Mouse (Mus musculus): ENCODE measurements around the gene Ap4m1.

Ap4m1 gene

DNA sequence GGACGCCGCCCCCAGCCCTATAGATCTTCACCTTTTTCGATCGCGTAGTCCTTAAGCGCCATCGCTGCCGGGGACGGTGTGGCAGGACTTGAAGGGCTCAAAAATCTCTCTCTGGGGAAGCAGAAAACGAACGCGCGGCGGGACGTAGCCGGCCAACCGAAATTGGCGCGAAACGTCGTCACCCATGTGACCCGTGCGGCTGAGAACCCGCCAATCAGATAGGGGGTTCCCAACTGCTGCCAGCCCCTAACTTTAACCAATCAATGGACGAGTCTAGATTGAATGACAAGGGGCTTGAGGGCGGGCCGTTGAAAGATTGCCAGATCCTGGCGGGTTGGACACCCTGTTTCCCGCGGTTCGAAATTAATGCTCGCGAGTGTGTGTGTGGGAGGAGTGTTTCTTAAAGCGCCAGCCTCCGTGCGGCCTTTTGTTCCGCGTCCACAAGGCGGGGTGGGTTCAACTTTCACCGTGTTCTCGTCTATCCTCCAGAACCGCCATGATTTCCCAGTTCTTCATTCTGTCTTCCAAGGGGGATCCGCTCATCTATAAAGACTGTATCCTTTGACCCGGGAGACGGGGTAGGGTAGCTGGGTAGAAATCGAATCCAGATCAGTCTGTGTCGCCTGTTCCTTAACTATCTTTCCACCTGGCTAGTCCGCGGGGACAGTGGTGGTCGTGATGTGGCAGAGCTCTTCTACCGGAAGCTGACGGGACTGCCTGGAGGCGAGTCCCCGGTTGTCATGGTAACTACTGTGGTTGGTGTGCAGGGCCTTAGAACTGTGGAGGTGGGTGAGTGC, at the start of gene Ap4m1, which contains the start of gene Mcm7:
Gene Ap4m1 (plus strand): TSS at position 308 of the 797 bp plus-strand sequence.
Gene Mcm7 (minus strand): TSS at position 728 of the 797 bp plus-strand sequence.
- peak; percentile 86 to 90 for DNase-seq (ENCODE audit: low spot score in 2 of 2)

DNA sequence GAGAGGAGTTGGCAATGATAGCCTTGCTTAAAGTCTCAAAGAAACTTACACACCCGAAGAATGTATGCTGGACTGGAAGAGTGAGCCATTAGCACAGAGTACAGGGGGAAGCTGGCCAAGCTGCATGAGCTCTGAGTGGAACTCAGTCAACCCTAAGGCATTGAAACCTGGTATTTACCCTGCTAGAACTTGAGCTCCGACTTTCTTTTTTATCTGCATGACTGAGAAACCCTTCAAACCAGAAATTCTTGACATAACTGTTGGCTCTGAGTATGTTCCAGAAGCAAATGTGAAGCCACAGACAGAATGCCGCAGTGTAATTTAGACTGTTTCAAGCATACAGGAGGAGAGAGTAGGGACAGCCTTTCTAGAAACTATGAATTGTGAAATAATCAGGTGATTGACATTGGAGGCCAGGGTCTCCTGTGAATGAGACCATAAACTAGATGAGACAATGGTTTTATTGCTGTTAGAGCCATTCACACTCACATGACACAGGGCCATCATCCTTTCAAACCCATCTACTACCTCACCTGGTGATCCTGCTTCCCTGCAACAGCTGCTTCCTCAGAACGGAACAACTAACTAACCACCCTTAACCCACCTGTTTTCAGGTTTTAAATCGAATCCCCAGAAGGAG, 39.3 kb upstream of the Ap4m1 start:
- no peak for DNase-seq (ENCODE audit: low spot score in 2 of 2)

DNA sequence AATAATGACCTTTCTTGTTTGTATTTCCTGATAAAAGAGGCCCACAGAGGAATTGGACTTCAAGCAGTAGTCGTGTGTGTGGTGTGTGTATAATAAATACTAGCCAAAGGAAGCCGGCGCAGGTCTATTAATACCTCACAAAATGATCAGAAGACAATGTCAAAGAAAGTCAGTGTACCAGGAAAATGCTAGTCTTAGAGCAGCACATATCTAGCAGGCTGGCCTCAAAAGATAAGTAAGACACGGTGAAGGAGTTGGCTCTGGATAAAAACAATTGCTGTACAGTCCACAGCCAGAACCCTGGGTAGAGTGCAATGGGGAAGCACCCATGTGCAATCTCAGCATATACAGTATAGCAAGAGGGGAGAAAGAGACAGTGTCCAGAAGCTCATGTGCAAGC, 34.5 kb upstream of the Ap4m1 start:
- DNase-seq (ENCODE audit: low spot score in 2 of 2) = no peak

DNA sequence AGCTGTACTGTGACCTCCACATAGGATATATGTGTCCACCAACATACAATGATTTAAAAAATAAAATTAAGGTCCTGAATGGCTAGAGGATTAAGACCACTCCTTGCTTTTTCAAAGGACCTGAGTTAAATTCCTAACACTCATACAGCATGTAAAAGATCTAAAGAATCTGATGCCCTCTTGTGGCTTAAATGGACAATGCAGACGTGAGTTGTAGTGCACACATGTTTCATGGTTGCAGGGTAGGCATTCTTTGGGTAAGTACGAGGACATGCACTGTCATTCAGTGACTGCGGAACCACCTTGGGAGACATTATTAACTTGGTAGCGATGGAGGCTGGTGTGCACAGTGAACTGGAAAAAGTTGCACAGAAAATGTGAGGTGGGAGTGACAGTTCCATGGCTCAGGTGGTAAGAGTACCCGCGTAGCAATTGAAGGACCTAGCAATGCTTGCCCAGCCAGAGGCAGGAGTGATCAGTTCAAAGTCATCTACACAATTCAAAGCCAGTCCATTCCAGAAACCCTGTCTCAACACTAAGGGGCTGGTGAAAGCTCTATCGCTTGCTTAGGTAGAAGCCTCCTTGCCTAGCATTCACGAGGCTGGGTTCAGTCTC, 33.8 kb upstream of the Ap4m1 start:
- DNase-seq (ENCODE audit: low spot score in 2 of 2) = peak in 1 of 2 experiments; percentile 42

- DNase-seq (ENCODE audit: low spot score in 2 of 2) = no peak
Measured at GRCm38 (mm10) chr5:138138585-138138984, 33.2 kb upstream of the Ap4m1 start.

- no peak for DNase-seq (ENCODE audit: low spot score in 2 of 2)
Measured at GRCm38 (mm10) chr5:138154390-138154789, 17.4 kb upstream of the Ap4m1 start.

- peak; percentile 79 to 83 for DNase-seq (ENCODE audit: low spot score in 2 of 2)
Measured at GRCm38 (mm10) chr5:138155443-138155976, 16.3 kb upstream of the Ap4m1 start, which contains the start of gene Zfp113. Zfp113 (minus strand) TSS chr5:138155744.

DNA sequence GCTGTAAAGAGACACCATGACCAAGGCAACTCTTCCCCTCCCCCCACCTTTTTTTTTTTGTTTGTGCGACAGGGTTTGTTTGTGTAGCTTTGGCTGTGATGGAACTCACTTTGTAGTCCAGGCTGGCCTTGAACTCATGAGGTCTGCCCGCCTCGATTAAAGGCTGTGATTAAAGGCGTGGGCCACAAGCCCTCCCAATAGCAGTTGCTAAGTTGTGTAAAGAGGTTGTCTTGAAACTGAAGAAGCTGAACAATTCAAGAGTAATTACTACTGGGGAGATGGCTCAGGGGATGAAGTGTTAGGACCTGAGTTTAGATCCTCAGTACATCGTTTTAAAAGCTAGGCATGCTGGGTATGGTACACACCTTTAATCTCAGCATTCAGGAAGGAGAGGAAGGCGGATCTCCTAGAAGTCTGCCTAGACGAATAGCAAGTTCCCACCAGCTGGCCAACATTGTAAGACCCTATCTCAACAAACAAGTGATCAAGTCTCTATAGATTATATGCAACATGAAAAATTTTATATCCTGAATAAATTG, 11.5 kb upstream of the Ap4m1 start:
- DNase-seq (ENCODE audit: low spot score in 2 of 2) = no peak

DNA sequence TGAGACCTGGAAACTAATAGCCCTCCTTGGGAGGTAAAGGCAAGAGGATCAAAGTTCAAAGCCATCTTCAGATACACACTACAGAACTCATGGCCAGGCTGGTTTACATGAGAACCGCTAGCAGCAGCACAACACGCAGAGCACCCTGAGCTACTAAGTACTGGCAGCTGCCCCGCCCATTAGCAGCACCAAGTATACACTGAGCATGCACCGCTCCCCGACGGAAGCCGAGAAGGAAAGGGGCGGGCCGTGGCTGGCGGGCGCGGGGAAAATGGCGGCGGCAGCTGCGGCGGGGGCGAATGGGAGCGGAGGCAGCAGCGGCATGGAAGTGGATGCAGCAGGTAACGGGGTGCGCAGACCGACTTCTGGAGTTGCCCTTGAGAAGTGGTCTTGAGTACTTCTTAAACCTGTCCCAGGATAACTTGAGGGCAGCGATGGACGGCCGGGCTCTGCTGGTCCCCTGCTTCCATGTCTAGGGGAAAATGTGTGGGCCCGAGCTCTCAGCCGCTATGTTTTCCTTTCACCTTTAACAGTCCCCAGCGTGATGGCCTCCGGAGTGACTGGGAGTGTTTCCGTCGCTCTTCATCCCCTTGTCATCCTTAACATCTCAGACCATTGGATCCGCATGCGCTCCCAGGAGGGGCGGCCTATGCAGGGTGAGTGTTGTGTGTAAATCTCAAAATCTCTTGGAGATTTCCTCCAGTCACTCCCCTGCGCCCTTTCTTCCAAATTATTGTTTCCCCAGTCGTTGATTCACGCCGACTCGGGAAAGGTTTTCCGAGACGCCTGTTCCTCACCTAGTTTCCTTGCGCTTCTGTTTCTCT, 10.7 kb upstream of the Ap4m1 start, which contains the start of gene Cops6:
Gene Cops6 (plus strand): TSS at position 230 of the 824 bp plus-strand sequence.
- peak; percentile 91 to 93 for DNase-seq (ENCODE audit: low spot score in 2 of 2)

- DNase-seq (ENCODE audit: low spot score in 2 of 2) = no peak
Measured at GRCm38 (mm10) chr5:138163046-138163445, 8.8 kb upstream of the Ap4m1 start.

- no peak for DNase-seq (ENCODE audit: low spot score in 2 of 2)
Measured at GRCm38 (mm10) chr5:138163610-138164009, 8.2 kb upstream of the Ap4m1 start.

DNA sequence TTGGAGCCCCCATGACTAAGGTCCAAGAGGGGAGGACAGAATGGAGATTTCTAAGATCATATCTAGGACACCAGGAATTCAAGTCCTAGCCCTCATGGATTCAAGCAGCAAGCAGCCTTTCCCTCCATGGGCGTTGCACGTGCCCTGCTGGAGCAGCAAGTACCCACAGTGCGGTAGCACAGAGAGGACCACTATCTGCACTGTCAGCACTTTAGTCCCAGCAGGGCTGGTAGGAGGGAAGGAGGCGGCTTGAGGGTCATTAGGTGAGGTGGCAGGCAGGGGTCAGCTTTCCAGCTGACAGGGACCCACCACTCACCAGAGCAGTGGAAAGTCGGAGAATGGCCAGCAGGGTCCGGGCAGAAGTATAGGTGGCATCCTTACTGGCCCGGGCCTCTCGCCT, 6.2 kb upstream of the Ap4m1 start:
- DNase-seq (ENCODE audit: low spot score in 2 of 2) = no peak

DNA sequence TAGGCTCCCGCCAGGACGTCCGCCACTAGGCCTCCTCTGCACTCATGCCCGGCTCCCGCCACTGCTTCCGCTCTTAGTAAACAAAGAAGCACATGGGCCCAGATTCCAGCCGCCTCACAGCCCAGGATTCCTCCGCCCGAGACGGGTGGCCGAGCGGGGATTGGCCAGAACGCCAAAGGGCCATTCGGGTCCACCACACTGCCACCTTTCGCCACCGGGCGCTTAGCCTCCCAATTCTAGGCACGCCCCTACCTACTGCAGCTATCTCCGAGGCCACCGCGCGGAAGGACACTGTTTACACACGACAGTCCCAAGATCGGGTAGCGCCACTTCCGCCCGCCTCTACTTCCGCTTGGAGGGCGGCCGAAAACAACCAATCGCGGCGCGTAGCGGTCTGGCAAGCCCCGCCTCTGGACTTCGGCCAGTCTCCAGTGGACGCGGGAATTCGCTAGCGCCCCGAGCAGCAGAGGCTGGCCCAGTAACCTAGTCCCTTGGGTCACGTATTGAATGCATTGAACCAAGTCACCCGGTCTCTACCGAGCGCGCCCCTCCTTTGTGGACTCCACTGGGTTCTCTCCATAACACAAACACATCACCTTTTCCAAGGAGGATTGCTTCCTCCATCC, 753 bp upstream of the Ap4m1 start:
- DNase-seq (ENCODE audit: low spot score in 2 of 2) = peak; percentile 89 to 90

DNA sequence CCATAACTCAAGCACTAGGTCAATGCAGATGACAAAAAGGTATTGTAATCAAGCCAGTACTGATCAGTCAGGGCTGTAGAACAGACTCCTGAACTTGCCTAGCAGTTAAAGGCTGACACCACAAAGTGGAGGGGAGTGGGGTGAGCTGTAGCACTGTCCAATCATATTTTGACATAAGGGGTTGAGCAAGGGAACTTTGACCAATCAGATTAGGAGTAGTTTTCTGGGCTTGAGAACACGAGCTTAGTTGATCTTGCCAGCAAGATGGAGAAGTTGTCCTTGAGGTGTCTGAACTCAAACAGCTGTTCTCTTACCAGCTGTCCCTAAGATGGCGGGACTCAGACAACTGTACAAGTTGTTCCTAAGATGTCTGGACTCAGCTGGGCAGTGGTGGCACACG, 1.4 kb downstream of the Ap4m1 start:
- DNase-seq (ENCODE audit: low spot score in 2 of 2) = no peak

DNA sequence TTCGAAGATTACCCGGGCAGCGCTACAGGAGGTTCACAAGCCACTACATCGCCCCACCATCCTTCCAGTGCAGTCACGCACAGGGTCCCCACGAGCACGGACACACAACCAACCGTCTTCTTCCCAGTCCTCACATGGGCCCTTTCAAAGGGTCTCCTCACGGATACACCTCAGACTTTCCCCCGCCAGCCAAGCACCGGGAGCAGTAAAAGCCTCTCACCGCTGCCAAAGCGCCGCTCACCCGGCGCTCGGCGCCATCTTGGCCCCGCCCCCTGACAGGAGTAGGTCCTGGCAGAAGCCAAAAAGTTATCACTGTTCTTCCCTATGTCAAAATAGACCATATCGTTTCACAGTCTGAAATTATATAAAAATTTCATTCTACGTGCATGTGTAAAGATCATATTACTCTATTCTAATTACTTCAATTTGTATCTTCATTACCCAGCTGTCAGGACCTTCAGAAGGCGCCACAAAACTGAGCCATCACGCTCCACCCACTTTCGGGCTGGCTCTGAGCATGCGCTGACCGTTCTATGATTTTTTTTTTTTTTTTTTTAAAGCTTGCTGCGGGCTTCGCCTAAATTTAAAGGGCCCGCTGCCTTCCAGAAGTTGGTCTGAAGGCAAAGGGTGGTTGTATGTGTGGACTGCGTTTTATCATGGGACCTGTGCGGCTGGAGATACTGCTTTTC, 15.3 kb downstream of the Ap4m1 start, which contains the start of the genes Taf6 and Cnpy4:
Gene Taf6 (minus strand): TSS at position 502 of the 689 bp plus-strand sequence.
Gene Cnpy4 (plus strand): TSS at position 536 of the 689 bp plus-strand sequence.
- DNase-seq (ENCODE audit: low spot score in 2 of 2) = peak; percentile 72 to 85

DNA sequence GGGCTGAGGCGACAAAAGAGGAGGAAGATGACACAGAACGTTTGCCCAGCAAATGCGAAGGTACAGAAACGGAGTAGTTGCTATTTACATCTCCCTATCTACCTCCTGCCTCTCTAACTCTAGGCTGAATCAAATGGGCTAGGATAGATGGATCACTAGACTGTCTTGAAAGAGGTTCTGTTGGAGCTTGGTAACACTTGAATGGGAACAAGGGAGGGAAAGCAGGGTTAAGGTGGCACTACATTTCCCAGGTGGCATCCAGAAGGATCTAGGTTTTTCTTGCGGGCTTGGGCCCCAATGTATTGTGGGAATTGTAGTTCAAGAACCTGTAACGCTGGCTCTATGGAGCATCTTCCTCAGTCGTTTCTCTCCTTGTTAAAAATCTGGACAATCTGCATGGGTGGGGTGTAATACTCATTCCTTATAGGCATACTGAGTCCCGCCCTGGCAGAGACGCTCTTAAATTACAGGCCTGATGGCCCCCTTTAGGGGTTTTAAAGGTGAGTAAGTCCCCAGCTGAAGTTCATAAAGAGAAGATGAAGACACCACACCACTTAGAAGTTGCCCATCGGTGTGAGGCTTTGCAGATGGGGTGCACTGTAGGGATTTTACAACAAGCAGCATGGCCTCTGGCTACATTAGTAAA, 16.0 kb downstream of the Ap4m1 start:
- DNase-seq (ENCODE audit: low spot score in 2 of 2) = peak; percentile 48 to 62

DNA sequence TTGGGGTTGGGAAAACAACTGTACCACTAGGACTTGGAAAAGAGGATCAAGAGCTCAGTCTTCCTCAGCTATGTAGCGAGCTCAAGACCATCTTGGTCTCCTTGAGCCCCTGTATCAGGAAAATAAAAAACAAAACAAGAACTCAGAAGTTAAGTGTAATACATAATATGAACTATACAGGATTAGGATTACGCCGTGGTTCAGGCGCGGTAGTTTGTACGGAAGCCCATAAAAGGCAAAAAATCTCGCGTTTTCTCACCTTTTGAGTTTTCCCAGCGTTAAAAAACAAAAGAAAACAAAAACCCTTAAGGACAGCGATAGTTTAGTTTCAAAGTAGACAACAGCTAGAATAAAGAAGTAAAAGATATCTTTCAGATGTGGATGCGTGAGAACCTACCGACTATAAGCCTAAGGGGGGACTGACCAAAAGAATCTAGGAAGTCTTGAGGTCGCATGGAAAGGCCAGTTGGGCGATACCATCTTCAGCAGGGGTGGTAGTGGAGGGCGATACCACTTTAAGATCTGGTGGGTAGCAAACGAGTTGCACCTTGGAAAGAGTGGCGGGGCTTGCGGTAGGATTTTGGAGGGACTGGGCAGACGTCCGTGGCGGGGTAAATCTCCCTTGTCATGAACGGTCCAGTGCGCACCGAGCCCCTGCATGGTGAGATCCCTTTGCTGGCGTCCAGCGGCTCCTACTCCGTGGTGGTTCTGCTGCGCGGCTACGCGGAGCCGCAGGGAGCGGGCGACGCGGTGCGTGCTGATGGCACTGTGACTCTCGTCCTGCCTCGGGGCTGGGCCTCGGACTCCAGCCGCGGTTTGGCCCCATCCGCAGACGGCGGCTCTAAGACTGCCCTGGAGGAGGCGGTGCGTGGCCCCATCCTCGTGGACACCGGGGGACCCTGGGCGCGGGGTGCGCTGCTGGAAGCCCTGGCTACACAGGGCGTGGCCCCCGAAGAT, 22.2 kb downstream of the Ap4m1 start, which contains the start of gene Mblac1:
Gene Mblac1 (plus strand): TSS at position 544 of the 957 bp plus-strand sequence.
- peak; percentile 72 to 75 for DNase-seq (ENCODE audit: low spot score in 2 of 2)

Measured in thymus, postnatal 10 days (tissue).